Mouse (Mus musculus) ovary, postnatal 10 days (tissue): ENCODE data around the gene Pdpk1.

Experiments
- DNase-seq: peaks from one replicate; pipeline ENCODE4 v3.0.0; 2022; ENCODE audit warnings: low spot score

Pdpk1 gene

DNA sequence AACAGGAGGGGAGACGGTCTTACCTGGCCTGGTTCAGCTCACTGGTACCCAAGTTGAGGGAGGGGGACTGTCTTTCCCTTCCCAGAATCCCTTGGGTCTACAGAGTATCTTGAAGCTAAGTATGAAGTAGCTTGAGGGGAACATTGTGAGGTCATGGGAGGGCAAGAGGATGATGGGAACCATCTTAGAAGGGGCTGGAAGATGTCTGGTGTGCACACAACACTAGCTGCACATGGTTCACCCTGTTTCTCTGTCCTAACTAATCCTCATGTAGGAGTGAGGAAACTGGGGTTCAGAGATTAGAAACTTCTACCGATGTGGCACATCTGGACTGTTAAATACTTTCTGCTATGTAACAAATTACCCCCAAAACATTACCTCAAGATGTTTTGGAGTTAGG lies at the start of gene Pdpk1:
Gene Pdpk1 (minus strand): TSS at position 101 of the 400 bp plus-strand sequence.
- DNase-seq: no peak

DNA sequence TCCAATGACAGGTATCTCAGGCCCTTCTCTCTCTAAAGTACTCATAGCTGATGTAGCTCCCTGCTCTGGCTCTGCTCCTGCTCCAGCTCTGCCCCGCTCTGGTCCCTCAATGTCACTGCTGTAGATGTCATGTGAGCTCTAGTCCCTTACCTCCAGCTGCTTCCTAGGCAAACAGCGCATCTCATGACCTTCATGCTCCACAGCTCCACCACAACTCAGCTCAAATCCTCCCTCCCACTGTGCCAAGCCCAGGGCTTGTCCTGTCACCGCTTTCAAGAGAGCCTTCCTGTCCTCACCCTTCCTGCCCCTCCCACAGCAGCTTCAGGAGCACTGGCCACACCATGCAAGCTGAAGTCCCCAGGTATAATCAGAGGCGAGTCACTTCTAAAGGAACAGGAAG lies 49.0 kb upstream of the Pdpk1 start:
- no peak for DNase-seq

DNA sequence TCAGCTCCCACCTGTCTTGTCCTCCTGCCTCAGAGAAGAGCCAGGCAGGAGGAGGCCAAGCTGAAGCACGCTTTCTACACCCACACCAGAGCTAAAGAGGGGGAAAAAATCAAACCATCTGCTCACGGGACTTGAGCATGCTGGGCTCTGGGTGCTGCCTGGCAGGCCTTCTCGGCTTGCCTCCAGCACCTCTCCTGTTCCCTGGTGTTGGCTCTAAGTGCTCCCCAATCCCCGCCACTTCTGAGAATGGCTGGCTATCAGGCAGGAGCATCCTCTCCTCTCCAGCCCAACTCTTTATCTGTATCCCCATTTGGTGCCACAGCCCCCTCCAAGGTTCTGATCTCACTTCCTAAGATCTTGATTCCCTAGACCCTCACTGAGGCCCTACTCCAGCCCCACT lies 48.5 kb upstream of the Pdpk1 start:
- no peak for DNase-seq

DNA sequence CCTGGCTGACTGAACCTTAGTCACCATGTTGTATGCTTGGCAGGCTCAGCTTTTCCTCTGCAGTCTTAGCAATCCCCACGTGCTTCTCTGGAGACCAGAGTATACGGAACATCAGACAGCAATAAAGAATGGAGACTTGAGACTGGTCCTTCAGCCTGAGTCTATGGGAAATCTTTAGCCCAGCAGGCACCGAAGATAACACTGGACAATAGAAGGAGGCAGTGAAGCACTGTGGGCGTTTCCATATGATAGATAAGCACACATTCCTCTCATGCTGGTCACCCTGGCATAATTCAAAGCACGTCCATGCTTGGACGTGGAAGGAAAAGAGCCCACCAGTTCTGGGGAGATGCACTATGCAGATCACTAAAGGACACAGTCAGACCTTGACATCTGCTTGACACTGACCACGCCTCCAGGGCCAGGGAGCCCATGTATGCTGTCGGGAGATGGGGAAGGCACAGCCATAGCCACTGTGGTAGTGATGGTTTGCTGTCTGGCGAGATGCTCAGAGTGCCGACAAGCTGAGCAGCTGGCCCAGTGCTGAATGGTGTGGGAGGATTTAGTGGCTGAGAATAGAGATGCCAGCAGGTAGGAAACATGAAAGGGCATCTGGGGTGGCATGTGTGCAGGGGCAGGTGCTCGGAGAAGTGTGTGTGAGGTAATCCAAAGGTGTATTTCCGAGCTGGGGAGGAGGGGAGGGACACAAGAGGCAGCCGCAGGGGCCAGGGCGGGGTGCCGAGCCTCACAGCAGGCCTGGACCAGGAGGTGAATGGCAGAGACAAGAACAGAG lies 46.5 kb upstream of the Pdpk1 start:
- no peak for DNase-seq

DNA sequence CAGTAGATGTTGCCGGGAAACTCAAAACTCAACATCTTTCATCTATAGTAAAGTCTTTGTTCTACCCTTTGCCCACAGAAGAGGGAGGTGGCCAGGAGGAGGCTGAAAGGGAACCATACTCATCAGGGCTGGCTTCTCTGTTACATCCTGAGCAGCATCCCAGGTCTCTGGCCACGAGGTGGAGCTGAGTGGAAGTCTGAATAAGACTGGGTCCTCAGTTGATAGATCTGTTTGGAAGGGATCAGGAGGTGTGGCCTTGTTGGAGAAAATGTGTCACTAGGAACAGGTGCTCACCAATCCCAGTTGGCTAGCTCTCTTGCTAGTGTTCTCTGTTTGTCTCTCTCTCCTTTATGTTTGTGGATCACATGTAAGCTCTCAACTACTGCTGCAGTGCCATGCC lies 44.6 kb upstream of the Pdpk1 start:
- no peak for DNase-seq

DNA sequence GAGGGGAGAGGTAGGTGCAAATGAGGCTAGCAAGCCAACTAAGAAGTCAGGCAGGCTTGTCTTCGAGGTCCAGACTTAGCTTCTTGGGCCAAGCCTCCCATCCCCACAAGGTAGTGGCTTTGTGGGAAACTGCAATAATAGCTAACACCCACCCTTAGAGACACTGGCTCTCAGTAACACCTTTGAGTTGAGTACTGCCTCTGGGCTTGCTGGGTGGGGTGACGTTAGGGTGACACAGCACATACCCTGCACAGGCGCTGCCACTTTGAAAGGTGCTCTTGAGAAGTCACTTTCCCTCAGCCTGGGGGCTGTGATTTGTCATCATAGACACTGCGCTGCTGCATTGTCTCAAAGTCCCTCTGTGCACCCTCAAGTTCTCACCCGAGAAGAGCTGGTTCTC lies 43.0 kb upstream of the Pdpk1 start:
- no peak for DNase-seq

DNA sequence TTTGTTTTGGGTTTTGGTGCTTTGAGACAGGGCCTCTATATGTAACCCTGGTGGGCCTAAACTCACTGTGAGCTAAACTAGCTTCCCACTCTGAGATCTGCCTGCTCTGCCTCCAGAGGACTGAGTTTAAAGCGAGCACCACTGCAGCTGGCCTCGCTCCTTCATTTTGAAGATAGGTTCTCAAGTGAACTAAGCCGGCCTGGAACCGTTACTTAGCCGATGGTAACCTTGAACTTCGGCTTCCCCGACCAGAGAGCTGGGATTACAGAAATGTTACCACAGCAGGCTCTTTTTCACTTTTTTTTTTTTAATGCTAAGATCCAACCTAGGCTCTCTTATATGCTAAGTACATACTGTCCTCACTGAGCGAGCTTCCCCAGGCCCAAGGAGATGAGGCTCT lies 42.5 kb upstream of the Pdpk1 start:
- DNase-seq: no peak

DNA sequence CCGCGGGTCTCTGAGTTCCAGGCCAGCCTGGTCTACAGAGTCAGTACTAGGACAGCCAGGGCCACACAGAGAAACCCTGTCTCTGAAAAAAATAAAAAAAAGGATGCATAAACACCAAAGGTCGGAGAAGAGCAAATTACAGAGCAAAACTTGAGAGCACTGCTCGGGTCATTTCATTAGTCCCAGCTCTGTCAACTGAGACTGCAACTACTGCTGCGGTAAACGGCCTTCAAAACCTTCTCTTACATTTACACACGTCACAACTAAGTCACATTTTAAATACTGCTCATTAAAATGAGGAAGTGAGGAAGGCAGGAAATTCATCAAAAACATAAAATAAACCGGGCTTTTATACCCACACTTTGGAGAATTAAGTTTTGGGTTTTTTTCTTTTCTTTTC lies 42.1 kb upstream of the Pdpk1 start:
- no peak for DNase-seq

DNA sequence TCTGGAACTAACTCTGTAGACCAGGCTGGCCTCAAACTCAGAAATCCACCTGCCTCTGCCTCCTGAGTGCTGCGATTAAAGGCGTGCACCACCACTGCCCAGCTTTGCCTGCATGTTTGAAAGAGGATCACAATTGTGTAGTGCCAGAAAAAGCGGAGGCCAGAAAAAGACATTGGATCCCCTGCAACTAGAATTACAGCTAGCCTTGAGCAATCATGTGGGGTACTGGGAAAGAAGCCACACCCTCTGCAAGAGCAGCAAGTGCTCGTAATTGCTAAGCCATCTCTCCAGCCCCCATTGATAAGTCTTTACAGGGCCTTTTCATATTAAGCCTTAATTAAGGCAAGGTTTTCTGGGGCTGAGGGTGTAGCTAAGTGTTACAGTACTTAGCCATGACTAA lies 40.8 kb upstream of the Pdpk1 start:
- DNase-seq: no peak

DNA sequence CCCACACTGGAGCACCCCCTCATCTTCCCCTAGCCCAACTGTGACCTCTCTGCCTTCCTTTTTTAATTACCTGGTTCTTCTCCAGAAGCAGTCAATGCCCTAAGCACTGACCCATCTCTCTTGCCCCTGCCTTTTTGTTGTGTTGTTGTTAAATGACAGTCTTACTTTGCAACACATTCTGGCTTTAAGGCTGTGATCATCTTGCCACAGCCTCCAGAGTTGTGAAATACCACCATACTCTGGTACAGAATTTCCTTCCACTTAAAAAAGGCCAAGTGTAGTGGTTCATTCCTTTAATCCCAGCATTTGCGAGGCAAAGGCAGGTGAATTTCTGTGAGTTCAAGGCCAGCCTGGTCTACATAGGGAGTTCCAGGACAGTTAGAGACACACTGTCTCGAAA lies 40.2 kb upstream of the Pdpk1 start:
- DNase-seq: no peak

DNA sequence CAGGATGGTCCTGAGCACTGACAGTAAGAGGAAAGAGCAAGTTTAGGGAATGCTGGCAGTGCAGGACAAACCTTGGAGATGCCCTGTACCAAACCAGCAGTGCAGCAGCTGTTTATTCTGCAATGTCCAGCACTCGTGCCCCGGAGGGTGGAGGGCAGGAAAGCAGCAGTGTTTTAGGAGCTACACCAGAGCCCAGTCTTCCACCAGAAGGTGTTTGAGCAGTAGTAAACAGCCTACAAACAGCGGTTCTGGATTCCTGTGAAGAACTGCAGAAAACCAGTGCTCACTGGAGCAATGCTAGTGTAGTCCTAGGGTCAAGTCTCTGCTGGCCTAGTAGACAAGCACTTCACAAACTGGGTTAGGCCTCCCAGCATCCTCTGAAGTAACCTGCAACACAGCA lies 23.5 kb upstream of the Pdpk1 start:
- no peak for DNase-seq

DNA sequence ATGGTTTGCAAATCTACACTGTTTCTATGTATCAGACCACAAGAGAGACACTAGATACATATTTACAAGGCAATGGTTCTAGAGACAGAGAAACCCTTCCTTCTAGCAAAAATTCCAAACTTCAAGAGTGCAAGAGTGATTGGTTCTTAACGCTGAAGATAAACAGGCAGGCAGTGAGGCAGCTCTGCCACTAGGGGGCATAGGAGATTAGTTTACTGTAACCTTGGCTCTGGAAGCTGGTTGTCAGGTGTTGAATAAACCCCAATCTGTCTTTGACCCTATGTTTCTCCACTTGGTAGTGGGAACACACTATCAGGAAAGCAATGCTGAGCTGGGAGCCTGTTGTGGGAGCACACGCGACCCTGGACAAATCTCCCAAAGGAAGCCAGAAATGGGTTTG lies 22.7 kb upstream of the Pdpk1 start:
- no peak for DNase-seq

DNA sequence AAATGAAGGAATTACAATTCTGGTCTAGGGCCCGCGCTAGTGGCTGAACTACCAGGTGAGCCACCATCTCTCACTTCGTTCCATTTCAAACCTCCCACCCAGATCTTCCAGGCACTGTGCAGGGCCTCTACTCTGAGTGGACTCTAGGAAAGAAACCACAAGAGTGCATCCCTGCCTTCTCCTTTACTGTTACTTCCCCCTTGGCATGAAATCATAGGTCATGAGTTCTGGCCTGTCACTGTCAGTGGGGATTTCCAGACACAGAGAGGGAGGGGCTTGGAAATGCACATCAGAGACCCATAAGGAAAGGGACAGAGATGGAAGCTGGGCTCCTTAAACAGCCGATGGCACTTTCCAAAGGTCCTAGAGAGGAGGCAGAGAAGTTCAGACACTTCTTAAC lies 21.0 kb upstream of the Pdpk1 start:
- no peak for DNase-seq

DNA sequence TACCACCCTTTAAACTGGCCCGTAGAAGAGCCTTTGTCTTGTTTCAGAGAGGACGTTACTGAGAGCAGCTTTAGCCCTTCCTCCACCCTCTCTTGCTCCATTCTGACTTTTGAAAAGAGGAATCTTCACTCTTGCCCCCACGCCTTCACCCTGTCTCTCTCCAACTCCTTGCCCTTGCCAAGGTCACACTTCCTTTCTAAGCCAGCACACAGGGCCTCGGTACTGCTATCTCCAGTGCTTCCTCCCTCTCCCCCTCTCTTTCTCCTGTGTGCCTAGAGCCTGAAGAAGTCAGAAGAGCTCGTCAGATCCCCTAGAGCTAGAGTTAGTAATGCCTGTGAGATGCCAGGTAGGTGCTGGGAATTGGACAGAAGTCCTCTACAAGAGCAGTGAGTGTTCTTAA lies 20.0 kb upstream of the Pdpk1 start:
- DNase-seq: no peak

DNA sequence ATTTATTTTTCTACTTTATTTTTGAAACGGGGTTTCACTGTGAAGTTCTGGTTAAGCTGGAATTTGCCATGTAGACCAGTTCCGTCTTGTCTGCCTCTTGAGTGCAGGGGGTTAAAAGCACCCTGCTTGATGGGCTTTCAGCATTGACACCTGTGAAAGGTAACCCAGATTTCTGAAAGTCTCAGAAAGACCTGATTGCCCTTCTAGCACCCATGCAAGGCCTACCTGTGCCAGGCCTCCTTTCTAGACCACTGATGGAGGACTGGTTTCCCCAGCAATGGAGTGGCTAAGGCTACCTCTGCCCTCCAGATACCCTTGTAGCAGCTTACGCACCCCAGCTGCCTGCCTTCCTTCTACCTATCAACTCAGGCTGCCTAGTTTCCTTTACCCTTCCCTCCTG lies 19.4 kb upstream of the Pdpk1 start:
- no peak for DNase-seq

DNA sequence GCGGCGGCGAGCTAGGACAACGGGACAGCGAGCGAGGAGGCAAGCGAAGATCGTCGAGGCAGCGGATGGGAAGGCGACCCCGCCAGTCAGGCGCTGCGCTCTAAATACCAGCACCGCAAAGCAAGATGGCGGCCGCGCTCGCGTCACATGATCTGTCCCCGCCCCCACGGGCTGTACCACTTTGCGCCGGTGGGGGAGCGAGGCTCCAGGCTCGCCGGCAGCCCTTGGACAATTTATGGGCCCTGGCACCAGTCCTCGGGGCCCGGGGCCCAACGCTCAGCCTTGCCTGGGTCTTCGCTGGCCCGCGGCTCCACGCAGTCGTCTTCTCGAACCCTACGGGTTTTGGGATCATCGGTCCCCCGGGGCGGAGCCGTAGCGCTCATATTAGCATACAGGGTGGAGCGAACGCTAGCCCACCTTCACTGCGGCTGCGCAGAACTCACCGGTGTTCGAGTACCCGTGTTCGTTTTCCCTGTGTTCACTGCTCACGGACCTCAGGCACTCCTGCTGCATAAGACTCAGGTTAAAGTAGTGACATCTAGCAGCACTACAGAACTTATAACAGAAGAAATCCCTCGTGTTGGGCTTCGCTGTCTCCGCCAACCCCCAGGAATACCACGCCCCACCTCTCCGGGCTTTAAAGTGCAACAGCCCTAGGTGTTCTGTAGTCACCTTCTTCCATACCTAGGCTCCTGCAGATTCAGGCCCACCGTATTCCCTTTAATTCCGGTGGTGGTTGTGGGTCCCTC lies 18.8 kb upstream of the Pdpk1 start, which contains the start of gene Atp6v0c:
Gene Atp6v0c (minus strand): TSS at position 386 of the 749 bp plus-strand sequence.
- peak; percentile 98 for DNase-seq

DNA sequence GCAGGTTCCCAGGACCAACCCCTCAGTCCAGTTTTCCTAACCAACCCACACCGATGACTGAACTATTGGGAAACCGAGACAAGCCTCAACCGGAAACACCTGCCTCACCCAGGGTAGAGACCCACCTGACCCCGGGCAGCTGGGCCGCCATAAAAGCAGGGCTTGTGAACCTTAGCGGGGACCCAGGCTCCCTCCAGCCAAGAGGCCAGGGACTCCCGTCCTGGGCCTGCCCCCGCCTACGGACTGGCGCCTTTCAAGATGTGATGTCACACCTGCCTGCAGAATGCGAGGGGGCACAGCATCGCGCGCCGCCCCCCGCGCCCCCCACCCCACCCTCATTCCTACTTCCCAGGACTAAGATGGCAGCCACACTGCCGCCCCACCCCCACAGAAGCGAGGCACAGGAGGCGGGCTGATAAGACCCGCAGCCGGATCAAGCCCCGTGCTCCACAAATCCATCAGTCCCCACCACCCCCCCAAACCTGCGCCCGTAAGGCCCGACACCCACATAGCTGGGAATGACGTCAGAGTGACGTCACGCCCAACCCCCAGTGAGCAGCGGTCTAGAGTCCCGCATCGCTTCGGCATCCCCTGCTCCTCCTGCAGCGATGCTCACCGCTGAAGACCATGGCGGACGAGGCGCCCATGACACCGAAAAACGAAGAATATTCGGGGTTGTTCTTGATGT lies 18.0 kb upstream of the Pdpk1 start:
- DNase-seq: no peak

DNA sequence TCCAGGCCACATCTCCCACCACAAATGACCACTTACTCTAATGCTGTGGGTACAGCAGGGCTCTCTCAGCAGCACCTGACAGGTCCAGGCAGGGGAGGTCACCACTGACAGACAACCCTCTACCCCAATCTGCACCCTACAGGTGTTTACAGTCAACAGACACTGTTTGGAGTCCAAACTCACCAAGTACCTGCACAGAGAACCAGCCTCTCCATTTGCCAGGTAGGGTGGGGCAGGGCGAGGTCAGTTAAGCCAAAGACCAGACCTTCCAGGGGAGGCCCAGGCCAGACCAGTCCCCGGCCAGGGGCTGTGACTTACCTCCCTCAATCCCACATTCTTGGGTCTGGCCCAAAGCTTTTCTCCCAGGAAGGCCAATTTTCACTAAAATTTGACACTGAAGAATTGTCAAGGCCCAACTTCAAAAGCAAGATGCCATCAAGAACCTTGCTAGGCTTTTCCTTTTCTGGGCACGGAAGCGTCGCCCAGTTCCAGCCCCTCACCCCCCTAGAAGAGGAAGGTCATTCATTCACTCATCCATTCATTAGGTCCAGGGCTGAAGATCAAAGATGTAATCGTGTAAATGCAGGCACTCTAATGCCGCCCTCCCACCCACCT lies 17.3 kb upstream of the Pdpk1 start:
- DNase-seq: no peak

DNA sequence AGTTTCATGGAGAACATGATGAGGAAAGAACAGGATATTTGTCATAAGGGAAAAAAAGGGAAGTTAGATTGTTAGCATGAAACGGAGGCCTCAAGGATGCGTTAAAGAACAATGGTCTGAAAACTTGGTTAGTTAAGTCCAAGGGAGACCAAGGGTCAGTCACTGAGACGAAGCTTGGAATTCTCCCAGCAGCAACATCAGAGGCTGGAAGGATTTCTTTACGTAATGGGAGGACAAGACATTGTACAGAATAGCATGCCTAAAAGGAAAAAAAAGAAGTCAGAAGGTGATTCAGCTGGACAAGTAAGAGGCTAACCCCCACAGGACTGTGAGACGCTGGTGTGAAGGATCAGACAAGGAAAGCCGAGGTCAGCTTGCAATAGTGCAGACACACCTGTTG lies 16.4 kb upstream of the Pdpk1 start:
- DNase-seq: no peak

DNA sequence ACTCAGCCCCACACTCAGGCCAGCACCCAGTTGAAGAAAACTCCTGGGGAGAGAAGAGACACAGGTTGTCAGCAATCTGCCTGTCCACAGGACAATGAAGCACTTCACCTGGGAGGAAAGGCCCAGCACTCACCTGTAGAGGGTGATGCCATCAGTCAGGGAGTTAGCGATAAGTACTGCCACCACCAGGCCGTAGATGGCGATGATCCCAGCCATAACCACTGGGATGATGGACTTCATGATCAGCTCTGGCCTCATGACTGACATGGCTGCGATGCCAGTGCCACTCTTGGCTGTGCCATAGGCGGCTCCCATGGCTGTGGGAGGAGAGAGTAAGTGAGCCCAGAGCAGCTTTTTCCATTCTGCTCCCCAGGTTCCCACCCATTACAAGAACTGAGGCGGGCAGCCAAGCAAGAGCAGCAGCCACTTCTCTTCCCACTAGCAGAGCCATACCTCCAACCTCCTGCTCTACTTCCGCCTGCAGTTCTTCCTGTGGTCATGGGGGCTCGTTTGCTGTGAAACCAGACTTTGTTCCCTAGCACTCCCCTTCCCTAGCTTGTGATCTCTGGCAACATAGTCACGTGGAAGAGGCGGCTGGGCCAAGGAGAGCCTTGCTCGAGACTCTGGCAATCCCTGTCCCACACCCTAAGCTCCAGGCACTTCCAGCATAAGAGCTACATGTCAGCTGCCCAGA lies 14.0 kb upstream of the Pdpk1 start:
- DNase-seq: no peak

DNA sequence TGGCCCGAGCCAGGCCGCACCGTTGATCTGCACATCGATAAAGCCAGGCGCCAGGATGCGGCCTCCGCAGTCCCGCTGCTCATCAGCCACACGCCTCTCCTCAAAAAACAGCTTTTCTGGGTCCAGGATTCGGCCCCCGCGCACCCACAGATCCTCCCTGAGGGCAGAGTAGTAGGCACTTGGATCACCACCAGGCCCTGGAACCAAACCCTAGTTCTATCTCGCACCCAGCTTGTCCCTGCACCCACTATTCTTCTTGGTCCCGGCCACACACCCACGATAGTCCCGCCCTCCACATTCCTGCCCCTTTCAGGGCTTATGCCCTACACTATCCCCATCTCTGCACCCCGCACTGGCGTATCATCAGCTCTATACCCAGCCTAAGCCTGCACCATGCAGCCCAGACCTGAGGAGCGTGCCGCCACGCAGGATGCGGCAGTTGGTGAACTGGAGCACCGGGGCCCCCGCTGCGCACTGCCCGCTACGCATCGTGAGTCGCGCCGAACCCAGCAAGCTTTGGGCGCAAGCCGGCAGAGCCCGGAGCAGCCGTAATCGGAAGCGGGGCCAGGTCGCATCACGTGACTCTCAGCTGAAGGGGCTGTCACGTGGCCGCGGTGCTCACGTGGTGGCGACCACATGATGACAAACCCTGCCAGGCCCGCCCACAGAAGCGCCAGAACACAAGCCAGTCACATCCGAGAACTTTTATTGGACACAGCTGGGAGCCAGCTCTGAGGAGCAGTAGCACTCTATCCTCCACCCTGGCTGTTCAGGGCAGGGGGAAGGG lies 12.6 kb upstream of the Pdpk1 start, which contains the start of gene Amdhd2:
Gene Amdhd2 (minus strand): TSS at position 591 of the 787 bp plus-strand sequence.
- peak; percentile 98 for DNase-seq
